Mouse (Mus musculus) urinary bladder, postnatal 25 days (tissue): ENCODE results near the gene Cpsf3.

ENCODE experiments used
- DNase-seq: peaks from one replicate; pipeline ENCODE4 v3.0.0; 2022; ENCODE audit warnings: low spot score

Cpsf3 gene

DNA sequence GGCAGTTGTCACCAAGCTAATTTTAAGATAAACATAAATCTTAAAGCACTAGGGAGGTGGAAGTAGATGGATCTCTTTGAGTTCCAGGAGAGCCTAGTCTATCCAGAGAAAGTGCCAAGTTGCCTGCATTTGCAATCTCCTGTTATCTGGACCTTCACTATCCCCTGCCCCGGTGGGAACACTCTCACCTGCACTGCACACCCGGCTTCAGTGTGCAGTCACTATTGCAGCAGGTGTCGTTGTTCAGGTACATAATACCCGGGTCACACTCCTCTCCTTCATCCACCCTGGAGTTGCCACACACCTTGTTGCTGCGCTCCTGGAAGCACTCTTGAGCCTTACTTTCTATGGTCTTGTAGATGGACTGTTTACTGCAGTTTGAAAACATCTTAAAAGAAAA lies 48.6 kb downstream of the Cpsf3 start:
- no peak for DNase-seq

DNA sequence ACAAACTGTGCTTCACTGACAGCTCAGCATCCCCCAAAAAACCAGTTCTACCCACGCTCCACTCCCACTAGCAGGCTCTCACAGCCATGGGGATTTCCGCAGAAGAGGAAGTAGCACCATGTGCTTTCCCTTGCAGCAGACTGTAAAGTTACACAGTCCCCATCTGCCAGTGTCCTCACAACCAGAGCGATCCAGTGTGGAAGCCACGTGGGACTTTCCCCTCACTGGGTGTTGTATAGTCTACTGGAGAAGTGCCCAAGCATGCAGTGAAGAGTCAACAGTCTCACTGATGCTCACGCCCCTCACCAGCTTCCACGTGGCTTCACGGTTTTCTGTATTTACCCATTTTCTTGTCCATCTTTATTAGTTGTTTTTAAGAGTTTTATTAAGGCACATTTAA lies 50.7 kb downstream of the Cpsf3 start:
- DNase-seq = no peak

DNA sequence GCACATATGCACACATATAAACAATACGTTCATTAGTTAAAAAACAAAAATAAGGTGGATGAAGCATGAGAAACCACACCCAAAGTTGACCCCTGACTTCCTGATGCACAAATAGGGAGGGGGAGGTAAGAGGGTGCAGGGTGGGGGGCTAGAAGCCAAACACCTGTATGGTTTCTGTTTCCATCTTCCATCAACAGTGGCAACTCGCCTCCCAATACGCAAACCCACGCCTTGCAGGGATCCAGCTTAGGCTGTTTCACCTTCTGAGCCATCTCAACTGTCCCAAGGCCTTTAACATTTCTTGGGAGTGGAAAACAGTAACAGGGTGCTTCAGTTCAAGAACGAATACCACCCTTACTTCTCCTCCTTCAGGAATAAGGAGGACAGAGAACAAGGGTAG lies 52.0 kb downstream of the Cpsf3 start:
- DNase-seq = no peak

DNA sequence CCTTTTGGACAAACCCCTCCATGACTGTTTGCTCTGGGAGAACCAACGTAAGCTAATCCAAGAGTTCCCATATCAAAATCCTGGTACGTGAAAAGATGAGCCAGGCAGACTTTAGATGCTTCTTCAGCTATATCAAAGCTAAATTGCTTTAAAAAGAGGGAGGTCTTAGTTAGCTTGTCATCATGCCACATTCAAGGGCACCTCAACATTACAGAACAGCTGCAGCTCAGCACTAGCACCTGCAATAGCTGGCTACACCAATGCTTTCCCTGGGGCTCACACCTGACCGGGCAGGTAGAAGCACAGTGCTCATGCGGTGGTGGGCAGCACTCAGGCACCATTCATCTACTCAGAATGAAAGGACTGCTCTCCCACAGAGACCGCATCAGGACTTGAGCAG lies 55.5 kb downstream of the Cpsf3 start:
- DNase-seq = no peak

DNA sequence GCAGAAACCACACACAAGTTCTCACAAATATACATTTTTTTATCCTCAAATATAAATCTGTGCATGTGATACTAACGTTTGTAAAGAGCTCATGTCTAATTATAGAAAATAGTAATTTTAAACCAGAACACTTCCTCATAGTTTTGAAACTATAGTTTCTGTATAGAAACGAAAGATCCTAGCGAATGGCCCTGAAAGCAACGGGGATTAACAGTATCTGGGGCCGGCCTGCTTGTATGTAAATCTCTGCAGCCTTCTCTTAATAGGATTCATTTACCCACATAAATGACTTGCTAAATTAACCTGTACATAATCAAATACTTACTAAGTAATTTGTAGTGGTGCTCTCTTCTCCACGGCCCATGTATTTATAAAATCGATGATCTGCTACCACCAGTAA lies 61.8 kb downstream of the Cpsf3 start:
- no peak for DNase-seq

DNA sequence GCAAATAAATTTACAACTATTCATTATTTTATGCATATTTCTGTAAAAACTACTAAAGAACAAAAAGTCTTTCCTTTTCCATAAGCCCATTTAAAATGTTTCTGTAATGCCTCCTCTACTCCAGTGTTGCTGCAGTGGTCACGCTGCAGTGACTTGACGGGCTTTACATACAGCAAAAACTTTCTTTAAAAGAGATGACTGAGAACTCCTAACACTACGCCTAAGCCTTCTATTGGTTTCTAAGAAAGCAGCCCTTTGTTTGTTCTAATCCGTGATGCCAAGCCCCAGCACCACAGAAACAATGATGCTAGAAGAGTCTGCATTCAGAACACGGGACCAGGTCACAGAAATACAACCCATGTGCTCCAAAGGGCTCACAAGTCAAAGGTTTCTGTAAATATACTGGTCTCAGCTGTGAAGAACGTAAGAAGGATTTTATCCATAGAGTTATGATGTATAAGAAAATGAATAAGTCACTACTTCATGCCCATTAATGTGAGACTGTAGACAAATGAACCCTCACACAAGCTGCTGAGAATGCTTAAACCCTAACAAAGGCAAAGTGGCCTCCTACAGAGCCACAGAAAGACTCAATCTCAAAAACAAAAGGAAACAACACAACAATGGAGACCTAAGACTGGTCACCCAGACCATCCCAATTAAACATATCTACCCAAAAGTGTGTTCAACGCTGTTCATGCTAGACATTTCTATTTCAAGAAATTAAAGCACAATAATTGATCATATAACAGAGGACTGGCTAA lies 65.1 kb downstream of the Cpsf3 start:
- DNase-seq = no peak

DNA sequence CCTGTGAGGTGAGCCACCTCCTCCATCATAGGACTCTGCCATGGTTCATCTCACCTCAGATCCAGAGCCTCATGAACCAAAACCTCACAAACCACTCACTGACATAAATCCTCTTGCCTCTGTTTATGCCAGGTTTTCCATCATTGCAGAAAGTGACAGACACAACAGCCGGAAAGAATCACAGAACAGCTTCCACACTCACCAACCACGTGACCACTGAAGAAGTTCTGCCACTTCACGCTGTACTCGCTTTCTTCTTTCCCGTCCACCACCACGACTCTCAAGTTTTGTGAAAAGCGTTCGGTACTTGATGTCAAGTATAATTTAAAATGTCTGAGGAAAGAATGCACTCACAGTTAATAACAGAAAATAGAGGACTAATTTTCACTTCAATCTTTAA lies 68.5 kb downstream of the Cpsf3 start:
- no peak for DNase-seq

DNA sequence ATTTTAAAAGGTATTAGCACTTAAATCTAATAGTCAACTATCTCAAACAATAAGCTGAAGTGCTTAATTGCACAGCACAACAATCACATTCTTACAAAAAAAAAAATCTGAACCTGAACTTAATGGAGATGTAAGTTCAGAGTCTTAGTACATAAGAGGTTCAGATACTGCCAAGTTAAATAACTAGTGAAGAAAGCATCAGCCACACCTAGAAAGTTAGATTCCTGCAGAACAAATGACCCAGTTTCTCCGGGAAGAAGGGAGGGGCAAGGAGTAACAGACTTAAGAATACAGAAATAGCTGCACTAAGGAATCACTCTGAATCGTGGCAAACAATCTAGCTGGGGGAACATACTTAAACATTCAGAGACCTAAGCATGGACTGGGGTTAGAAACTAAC lies 77.5 kb downstream of the Cpsf3 start:
- DNase-seq = no peak

DNA sequence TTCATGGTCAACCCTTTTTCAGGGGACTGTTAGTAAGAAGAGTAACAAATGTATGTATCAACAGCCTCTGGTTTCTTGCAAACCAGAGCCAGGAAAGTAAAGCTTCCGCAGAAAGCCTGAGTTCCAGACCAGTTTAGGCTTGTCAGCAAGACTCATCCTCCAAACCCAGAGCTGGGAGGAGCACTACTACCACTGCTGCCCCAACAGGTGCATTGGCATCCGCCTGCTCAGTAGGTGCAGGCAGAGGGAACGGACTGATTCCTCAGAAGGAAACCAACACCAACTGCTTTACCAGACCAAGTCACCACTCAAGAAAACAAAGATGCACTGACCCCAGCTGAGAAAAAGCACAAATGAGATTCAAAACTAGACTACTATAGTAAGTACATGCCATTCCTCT lies 78.0 kb downstream of the Cpsf3 start:
- no peak for DNase-seq
